Mouse (Mus musculus) brain, embryonic 14.5 days (tissue): Measurements from ENCODE around the gene Lamtor4.

Experiments used
- CTCF ChIP-seq: fragments of 200-500 bp; IDR thresholded peaks from 2 replicates; pipeline ENCODE4 v1.5.1; 2012; ENCODE audit warnings: inconsistent platforms, mild to moderate bottlenecking, moderate library complexity, borderline replicate concordance; ENCODE audit not compliant: insufficient read depth, insufficient read length; ENCODE audit errors: extremely low read depth
- POLR2A ChIP-seq: fragments of 200-500 bp; IDR thresholded peaks from 2 replicates; pipeline ENCODE4 v1.6.1; 2012; ENCODE audit warnings: mild to moderate bottlenecking, inconsistent platforms, borderline replicate concordance; ENCODE audit not compliant: poor library complexity, insufficient read depth, insufficient read length, severe bottlenecking; ENCODE audit errors: extremely low read depth

- TF ChIP-seq CTCF (no peak), POLR2A (no peak)
Measured at GRCm38 (mm10) chr5:138271232-138271631, 15.9 kb downstream of the Lamtor4 start.
